Mouse (Mus musculus) embryonic stem cell, embryonic (primary cell): ENCODE results near the gene Twf2.

Source experiments
- CTCF ChIA-PET, 4 experiments: fragments of 300-600 bp in 2 of 4; fragments of 350-600 bp in 2 of 4; sonication (Branson Sonifier 250); formaldehyde crosslinking; loops; one replicate each; lab custom pipeline; 2022; ENCODE audit warnings: inconsistent platforms in 2 of 4; lab: Charles Lee
- POLR2A ChIA-PET, 4 experiments: fragments of 300-600 bp in 2 of 4; fragments of 350-600 bp in 2 of 4; sonication (Branson Sonifier 250); formaldehyde crosslinking; loops; one replicate each; lab custom pipeline; 2022; ENCODE audit warnings: antibody characterized with exemption in 4 of 4, inconsistent platforms in 1 of 4; lab: Charles Lee

The Twf2 gene

DNA sequence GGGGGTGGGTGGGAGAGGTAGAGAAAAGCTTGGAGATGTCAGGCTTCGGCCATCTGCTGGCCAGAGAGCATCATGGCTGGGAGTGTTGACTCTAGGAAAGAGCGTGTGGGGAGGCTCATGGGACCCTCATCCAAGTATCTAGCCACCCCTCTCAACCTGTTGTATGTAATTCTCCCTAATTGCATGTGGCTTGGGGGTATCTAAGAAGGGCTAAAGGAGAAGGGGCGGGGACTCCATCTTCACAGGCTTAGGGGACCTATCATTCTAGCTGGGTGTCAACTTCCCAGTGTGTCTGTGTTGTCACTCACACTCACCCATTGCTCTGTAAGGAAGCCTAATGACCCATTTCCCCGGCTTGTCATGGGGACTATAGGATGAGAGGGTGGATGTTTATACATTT is 28.9 kb downstream of the Twf2 start:
- CTCF ChIA-PET = interaction anchor here (0.6 to 2.6 kb wide), 13 partner anchors 9 to 245 kb away, joined by 3 to 21 read pairs (median 7); partner anchors contain the start of genes Parp3 (in 1 of the 4), Poc1a (in 1 of the 4) and Twf2 (in 1 of the 4)
- POLR2A ChIA-PET = interaction anchor here in 1 of 4 experiments (0.6 to 1.4 kb wide), 4 partner anchors 18 to 1981 kb away, joined by 3 to 5 read pairs (median 4); no protein-coding TSS in a partner anchor

DNA sequence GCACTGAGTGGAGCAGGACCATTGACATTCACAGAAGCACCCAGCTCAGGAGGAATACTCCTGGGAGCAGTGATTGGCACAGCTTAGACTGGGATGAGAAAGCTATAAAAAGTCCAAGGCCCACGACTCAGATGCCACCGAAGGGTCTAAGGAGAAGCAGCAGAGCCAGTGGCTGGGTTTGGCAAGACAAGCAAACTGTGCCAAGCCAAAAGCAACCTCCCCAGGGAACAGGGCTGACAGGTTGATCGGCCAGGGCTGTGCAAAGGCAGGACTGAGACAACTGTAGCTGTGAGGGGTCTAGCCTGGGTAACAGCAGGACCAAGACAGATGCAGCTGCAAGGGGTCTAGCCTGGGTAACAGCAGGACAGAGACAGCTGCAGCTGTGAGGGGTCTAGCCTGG is 30.0 kb downstream of the Twf2 start:
- CTCF ChIA-PET = interaction anchor here in 2 of 4 experiments (0.6 to 0.9 kb wide), 2 partner anchors 9 to 113 kb away, joined by 3 to 6 read pairs; no protein-coding TSS in a partner anchor

DNA sequence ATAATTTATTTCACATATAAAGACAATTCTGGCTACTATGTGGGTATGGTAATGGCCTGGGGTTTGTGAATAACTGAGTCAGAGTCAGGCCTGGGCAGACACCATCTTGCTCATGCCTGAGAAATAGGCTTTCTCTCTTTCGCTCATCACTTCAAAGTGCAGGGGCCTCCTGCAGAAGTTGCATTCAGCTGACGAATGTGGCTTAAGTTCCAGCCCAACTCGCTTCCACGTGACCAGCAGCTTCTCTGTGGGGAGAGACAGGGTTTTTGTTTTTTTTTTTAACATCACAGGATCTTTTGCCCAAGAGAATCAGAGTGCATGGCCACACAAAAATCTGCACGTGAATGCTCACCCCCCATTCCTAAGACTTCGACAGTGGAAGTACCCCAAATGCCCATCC is 31.0 kb downstream of the Twf2 start:
- ChIA-PET CTCF (interaction anchor here in 1 of 4 experiments (0.6 to 1.6 kb wide), 3 partner anchors 8 to 47 kb away, joined by 3 to 6 read pairs (median 3); partner anchors contain the start of gene Poc1a), POLR2A (interaction anchor here in 2 of 4 experiments (0.9 to 4.1 kb wide), 6 partner anchors 8 to 243 kb away, joined by 3 to 17 read pairs (median 4); partner anchors contain the start of gene Parp3 (in 1 of the 2))

More for the DNA sequence above, 30.0 kb downstream of the Twf2 start:
- POLR2A ChIA-PET = interaction anchor here in 1 of 4 experiments (1.1 to 4.1 kb wide), 3 partner anchors 7 to 66 kb away, joined by 3 to 17 read pairs (median 3); no protein-coding TSS in a partner anchor

DNA sequence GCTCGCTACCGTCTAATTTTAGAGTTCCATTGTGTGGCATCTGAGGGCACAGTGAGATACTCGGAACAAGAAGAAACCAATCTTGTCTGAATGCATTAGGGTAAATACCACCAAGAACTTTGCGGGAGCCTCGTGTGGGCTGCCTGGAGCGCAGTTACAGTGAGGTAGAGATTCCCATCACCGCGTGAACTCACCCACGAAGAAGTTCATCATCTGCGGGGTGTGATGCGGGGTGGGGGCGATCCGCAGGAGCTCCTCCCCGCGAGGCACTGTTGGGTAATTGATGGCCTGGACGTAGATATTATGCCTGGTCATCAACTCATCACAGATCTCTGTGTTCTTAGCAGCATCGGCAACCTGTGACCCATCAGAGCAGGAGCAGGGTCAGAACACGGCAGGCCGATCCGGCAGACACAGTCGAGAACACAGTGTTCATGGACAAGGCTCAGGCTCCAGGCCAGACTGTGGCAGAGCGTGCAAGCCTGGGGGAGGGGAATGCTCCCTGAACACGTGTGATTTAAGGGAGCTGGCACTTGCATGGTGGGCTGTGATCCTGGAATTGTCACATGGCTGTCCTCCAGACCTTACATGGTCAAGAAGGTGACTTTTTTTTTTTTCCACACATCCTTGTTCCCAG is 32.4 kb downstream of the Twf2 start:
- CTCF ChIA-PET = interaction anchor here in 1 of 4 experiments (1.6 kb wide), 1 partner anchor 23 kb away, joined by 6 read pairs; no protein-coding TSS in a partner anchor

DNA sequence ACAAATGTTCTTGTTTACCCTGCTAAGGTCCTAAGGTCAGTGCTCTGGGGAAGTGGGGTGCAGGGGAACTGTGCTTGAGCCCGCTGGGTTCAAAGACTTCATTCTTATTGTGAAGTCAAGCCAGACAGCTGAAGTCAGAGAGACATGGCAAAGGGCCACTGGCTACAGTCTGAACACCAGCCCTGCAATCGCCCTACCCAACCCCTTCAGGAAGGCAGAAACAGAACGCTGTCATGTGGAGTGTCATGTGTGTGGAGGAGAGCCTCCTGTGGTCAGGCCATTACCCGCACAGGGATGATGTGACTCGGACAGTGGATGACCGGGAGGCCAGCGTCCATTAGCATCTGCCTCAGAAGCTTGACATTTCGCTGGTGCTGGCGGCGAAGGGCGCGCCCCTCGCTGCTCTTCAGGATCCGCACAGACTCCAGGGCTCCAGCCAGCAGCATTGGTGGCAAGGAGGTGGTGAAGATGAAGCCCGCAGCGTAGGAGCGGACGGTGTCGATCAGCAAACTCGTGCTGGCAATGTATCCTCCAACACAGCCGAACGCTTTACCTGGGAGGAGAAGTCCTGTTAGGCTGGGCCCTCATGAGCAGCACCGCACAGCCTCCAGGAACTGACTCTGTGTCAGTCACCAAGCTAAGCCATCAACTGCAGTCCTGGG is 33.4 kb downstream of the Twf2 start:
- ChIA-PET POLR2A (interaction anchor here in 1 of 4 experiments (0.8 to 4.1 kb wide), 3 partner anchors 11 to 68 kb away, joined by 3 to 17 read pairs (median 4); no protein-coding TSS in a partner anchor), CTCF (no interaction called here)

More for the DNA sequence above, 32.4 kb downstream of the Twf2 start:
- POLR2A ChIA-PET = interaction anchor here in 2 of 4 experiments (0.6 to 4.1 kb wide), 6 partner anchors 7 to 72 kb away, joined by 3 to 17 read pairs (median 3); partner anchors contain the start of gene Tlr9 (in 1 of the 2)

DNA sequence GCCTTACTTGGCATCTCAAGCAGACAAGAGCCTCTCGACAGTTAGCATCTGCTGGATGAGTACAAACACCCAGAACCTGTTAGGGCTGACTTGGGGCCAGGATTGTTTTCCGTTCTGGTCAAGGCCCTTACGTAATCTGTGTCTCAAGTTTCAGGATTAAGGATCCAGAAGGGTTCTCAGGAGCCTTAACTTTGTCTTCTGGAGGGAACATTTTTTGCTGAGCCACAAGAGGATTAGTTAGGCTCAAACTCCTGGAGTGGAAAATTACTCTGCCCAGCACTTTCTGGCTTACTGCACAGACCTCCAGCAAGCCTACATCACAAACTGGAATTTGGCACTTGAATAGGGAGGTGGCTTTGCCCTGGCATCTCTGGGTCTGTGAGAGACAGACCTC is 33.9 kb downstream of the Twf2 start:
- ChIA-PET CTCF (no interaction called here), POLR2A (interaction anchor here in 1 of 4 experiments (0.9 to 4.1 kb wide), 2 partner anchors 11 to 40 kb away, joined by 4 to 17 read pairs; no protein-coding TSS in a partner anchor)

DNA sequence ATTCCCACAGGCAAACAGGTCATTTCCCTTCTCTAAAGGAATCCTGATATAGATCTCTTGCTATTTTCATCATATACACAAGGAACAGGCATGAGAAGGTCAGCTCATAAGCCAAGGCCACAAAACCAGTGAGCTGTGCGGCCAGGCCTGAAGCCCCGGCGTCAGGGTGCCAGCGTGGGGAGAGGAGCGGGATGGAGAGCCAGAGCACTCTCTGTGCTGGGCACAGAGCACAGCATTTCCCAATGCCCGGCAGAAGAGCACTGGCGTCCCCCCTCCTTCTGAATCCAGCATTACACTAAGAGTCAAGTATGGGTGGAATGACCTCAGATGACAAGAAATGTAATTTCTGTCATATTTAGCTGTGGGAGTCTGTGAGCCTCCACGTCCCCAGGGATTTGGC is 34.5 kb downstream of the Twf2 start:
- POLR2A ChIA-PET = interaction anchor here in 1 of 4 experiments (0.9 to 1.2 kb wide), 3 partner anchors 10 to 46 kb away, joined by 3 read pairs; no protein-coding TSS in a partner anchor
- CTCF ChIA-PET = interaction anchor here in 1 of 4 experiments (0.6 kb wide), 1 partner anchor 295 kb away, joined by 3 read pairs; no protein-coding TSS in a partner anchor

DNA sequence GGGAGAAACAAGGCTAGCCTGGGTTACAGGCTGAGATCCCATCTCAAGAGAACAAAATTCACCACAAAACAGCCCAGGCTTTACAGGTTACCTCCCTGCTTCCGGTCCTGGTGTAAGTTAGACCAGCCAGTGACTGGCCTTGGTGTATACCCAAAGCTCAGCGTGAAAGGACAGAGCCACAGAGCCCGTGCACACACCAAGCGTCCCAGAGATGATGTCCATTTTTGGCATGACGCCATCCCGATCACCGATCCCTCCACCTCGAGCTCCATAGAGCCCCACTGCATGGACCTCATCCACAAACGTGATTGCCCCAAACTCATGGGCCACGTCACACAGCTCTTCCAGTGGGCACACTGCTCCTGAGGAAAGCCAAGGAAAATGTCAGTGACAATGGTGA is 35.0 kb downstream of the Twf2 start:
- POLR2A ChIA-PET = interaction anchor here in 1 of 4 experiments (0.9 to 1.2 kb wide), 3 partner anchors 11 to 47 kb away, joined by 3 read pairs; no protein-coding TSS in a partner anchor
- CTCF ChIA-PET = interaction anchor here in 1 of 4 experiments (0.6 kb wide), 1 partner anchor 295 kb away, joined by 3 read pairs; no protein-coding TSS in a partner anchor

DNA sequence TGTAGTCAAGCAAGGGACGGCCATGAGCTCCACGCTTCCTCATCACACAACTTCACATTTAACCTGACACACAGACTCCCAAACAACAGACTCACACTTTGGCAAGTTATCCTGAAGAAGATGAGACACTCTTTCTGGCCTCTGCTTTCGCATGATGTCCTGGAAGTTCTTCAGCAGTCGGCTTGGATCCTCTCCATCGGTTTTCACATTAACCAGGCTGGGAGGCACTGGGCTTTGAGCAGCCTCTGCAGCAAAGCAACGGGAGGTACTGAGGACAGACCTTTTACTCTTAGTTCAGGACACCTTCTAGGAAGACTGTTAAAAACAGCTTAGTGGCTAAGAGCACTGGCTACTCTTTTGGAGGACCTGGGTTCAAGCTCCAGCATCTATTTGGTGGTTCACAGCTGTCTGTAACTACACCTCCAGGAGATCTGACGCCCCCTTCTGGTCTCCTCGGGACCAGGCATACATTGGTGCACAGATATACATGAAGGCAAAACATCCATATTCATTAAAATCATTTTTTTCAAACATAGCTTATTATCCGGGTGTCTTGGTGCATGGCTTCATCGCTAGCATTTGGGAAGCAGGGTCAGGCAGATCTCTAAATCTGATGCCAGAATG is 38.7 kb downstream of the Twf2 start:
- CTCF ChIA-PET = interaction anchor here (0.6 to 3.0 kb wide), 17 partner anchors 8 to 1092 kb away, joined by 3 to 21 read pairs (median 7); partner anchors contain the start of gene Poc1a (in 1 of the 4)
- POLR2A ChIA-PET = interaction anchor here in 3 of 4 experiments (0.8 to 4.2 kb wide), 16 partner anchors 7 to 235 kb away, joined by 3 to 21 read pairs (median 5); partner anchors contain the start of genes Parp3 (in 1 of the 3), Rpl29 (in 1 of the 3) and Wdr82 (in 1 of the 3)

DNA sequence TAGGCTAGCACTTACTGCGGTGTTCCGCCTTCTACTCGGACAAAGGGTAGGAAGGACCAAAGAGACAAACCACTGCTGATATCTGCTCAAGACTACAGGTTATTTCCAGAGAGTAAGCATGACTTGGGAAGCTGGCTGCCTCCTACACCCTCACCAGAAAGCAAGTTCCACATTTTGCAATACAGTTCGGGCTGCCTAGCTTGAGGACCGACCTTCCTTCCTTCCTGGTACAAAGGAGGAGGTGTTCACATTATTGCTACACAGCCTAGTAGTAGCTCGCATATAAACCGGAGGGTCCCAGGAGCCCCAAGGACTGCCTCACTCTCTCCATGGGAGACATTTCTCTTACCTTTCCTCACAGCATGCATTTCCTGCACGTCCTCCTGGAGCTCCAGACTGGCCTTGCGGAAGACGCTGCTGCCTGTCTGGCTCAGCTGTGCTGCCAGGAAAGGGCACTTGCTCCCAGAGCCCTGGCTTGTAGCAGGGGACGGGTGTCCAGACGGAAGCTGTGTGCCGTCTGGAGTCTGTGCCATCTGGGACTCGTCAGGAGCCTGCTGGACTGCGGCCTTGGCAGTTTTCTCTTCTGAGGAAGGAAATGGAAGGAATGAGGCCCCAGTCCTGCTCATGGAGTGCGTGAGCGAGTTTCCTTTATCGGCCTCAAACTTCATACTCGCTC is 40.0 kb downstream of the Twf2 start:
- ChIA-PET POLR2A (interaction anchor here in 3 of 4 experiments (0.7 to 4.2 kb wide), 21 partner anchors 8 to 234 kb away, joined by 3 to 21 read pairs (median 5); partner anchors contain the start of genes Wdr82 (in 2 of the 3), Dusp7 (in 1 of the 3), Parp3 (in 1 of the 3) and Poc1a (in 1 of the 3)), CTCF (interaction anchor here in 3 of 4 experiments (0.5 to 3.0 kb wide), 18 partner anchors 10 to 1397 kb away, joined by 3 to 21 read pairs (median 4); partner anchors contain the start of genes Parp3 (in 2 of the 3), Poc1a (in 2 of the 3), Rrp9 (in 1 of the 3) and Wdr82 (in 1 of the 3))

DNA sequence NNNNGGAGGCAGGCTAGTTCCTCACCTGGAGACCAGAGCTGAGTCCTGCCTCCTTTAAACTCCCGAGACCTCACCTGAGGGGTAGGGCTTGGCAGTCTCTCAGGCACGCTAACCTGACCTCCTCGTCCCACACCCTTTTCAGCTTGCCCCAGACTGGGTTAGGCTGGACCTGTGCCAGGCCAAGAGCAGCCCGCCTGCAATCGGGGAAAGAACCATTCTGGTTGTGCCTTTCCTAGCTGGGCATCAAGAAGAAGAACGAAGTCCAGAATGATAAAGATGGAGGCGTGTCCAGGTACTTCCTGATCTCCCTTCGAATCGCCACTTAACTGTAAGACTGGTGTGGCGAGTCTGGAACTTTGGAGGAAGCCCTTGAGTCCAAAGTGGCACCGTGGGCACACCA is 46.6 kb downstream of the Twf2 start:
- ChIA-PET CTCF (interaction anchor here in 3 of 4 experiments (0.5 to 1.6 kb wide), 10 partner anchors 10 to 173 kb away, joined by 3 to 7 read pairs (median 3); no protein-coding TSS in a partner anchor), POLR2A (interaction anchor here in 2 of 4 experiments (0.8 to 3.4 kb wide), 14 partner anchors 10 to 204 kb away, joined by 3 to 18 read pairs (median 4); partner anchors contain the start of genes Pcbp4 (in 1 of the 2) and Wdr82 (in 1 of the 2))

DNA sequence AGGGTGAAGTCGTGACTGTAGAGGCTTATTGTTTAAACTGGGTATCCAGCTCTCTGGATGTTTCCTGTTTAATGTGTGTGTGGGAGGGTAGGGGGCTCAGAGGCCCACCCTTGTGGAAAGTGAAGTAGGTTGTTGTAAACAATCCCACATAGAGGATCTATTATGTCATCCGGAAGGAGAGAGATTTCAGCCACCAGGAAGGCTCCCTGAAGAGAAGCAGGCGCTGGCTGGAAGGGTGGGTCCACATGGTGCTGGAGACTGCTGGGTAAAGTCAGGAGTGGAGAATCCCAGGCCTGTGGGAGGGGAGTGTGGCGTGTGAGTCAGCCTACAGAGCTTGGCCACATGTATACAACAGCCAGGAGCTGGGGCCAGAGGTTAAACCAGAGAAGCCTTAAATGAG is 47.3 kb downstream of the Twf2 start:
- POLR2A ChIA-PET = interaction anchor here in 3 of 4 experiments (0.7 to 3.4 kb wide), 20 partner anchors 8 to 227 kb away, joined by 3 to 18 read pairs (median 3); partner anchors contain the start of genes Wdr82 (in 2 of the 3), Parp3 (in 1 of the 3), Pcbp4 (in 1 of the 3) and Rpl29 (in 1 of the 3)
- CTCF ChIA-PET = interaction anchor here in 3 of 4 experiments (0.6 to 1.6 kb wide), 7 partner anchors 10 to 94 kb away, joined by 3 to 7 read pairs (median 3); no protein-coding TSS in a partner anchor

DNA sequence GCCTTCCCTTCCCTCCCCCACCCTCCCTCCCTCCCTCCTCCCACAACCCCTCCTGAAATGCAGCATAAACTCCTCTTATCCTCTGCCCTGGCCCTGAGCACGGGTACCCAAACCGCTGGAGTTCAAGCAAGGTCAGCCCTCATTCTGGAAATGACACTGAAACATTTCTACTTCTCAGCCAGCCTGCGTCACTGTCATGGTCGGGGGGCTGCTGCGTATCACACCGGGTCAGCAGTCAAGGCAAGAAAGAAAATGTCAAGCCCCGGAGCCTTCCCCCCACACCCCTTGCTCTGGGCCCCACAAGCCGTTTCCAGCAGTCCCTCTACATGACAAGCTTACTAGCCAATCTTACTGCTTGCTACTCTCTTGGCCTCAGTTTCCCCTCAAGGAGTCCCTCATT is 48.2 kb downstream of the Twf2 start:
- ChIA-PET POLR2A (interaction anchor here in 3 of 4 experiments (0.7 to 3.4 kb wide), 14 partner anchors 9 to 226 kb away, joined by 3 to 18 read pairs (median 4); partner anchors contain the start of genes Rpl29 (in 2 of the 3), Wdr82 (in 2 of the 3), Parp3 (in 1 of the 3) and Pcbp4 (in 1 of the 3)), CTCF (interaction anchor here in 3 of 4 experiments (0.6 to 1.6 kb wide), 4 partner anchors 20 to 179 kb away, joined by 3 to 4 read pairs (median 3); no protein-coding TSS in a partner anchor)

DNA sequence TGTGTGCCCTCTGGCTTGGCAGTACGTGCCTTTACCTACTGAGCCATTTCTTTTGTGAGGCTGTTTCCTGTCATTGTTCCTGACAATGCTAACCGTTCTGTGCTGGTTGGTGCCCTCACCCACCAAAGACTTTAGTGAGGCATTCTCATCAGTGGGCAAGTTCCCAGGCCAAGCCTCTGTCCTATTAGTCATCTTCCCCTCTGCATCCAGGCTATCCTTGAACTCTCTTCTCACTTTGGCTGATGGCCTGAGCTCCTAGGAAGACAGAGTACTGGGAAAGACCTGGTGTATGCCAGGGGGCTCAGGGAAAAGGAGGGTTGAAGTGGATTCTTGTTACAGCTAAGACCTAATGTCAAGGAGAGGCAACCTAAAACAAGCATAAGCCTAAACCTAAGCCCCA is 51.1 kb downstream of the Twf2 start:
- POLR2A ChIA-PET = interaction anchor here in 1 of 4 experiments (0.6 kb wide), 1 partner anchor 131 kb away, joined by 3 read pairs; no protein-coding TSS in a partner anchor

DNA sequence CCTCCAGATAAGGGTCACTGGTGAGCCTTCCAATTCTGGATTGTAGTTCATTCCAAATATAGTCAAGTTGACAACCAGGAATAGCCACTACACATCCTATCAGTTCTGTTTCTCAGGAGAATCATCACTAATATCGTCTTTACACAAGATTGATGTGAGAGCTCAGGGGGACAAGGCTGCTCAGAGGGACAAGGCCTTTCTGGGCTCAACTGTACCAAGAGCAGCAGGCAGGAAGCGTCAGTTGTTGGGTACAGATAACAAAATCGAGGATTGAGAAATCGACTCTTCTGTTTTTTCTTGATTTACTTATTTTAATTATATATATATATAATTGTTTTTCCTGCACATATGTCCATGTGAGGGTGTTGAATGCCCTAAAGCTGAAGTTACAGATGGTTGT is 55.5 kb downstream of the Twf2 start:
- ChIA-PET POLR2A (interaction anchor here in 2 of 4 experiments (0.6 to 3.3 kb wide), 7 partner anchors 9 to 174 kb away, joined by 3 to 18 read pairs (median 4); partner anchors contain the start of genes Wdr82 (in 2 of the 2) and Alas1 (in 1 of the 2)), CTCF (interaction anchor here in 1 of 4 experiments (1.0 kb wide), 1 partner anchor 85 kb away, joined by 3 read pairs; no protein-coding TSS in a partner anchor)

More for the DNA sequence above, 51.1 kb downstream of the Twf2 start:
- CTCF ChIA-PET = no interaction called here
